Comparison of ENCODE assay signal across 18 mouse cellular contexts in genomic region chr11:85876059-85876788, GRCm38 (mm10). TPM values are rescaled to one million over a fixed set of nuclear protein-coding genes. Genes with fewer than 3 reads are reported as not detected.
A peak's percentile ranks its signal among the peaks of the same experiment; 100 is the strongest.
DNase-seq lines count a peak whose midpoint lies in the region; ATAC-seq and TF ChIP-seq lines count a peak whose summit lies in the region.
"Had no signal": no experiment of that assay in that cellular context is flagged by ENCODE, and none has a peak within 500 bp of the region (broad histone marks: within the 10 kb centered on the region; RNA-seq: fewer than 3 reads in every experiment).

No protein-coding gene starts in this region.

- H3K36me3 ChIP-seq in forebrain, embryonic 10.5 days (replicated peaks), result no peaks in the 10 kb centered on the region
- H3K36me3 ChIP-seq in forebrain, postnatal 0 days (ENCODE audit: insufficient read depth), result no peaks in the 10 kb centered on the region
- no peaks in the 10 kb centered on the region for H3K36me3 ChIP-seq in embryonic facial prominence, embryonic 14.5 days (ENCODE audit: control insufficient read depth, insufficient read depth, low read length)
- no peaks in the 10 kb centered on the region for H3K36me3 ChIP-seq in neural tube, embryonic 13.5 days
- no peaks in the 10 kb centered on the region for H3K36me3 ChIP-seq in kidney, embryonic 15.5 days
- no peaks in the 10 kb centered on the region for H3K36me3 ChIP-seq in hindbrain, postnatal 0 days (ENCODE audit: insufficient read depth, low read length)
- H3K36me3 ChIP-seq: stomach, embryonic 15.5 days had no signal

- ATAC-seq in forebrain, postnatal 0 days, result no peak
- ATAC-seq in embryonic facial prominence, embryonic 14.5 days (ENCODE audit: low read depth), result peak; percentile 57; the same call in 1 of the 2 replicates
- ATAC-seq in neural tube, embryonic 13.5 days (ENCODE audit: low read depth), result no peak
- no peak for ATAC-seq in kidney, embryonic 15.5 days (replicated peaks; ENCODE audit: low FRiP score)
- ATAC-seq in hindbrain, postnatal 0 days, result no peak

- H3K9ac ChIP-seq in forebrain, postnatal 0 days, result no peak overlapping the region
- no peak overlapping the region for H3K9ac ChIP-seq in embryonic facial prominence, embryonic 14.5 days (ENCODE audit: low read depth, low read length)
- no peak overlapping the region for H3K9ac ChIP-seq in neural tube, embryonic 13.5 days
- H3K9ac ChIP-seq in kidney, embryonic 15.5 days, result no peak overlapping the region
- H3K9ac ChIP-seq in hindbrain, postnatal 0 days (replicated peaks; ENCODE audit: low read length), result no peak overlapping the region
- H3K9ac ChIP-seq: stomach, embryonic 15.5 days had no signal

- H3K4me2 ChIP-seq in forebrain, postnatal 0 days (ENCODE audit: low read depth), result no peak overlapping the region
- peak overlapping the region; percentile 32; the same call in 1 of the 2 replicates for H3K4me2 ChIP-seq in embryonic facial prominence, embryonic 14.5 days (ENCODE audit: low read depth, low read length)
- H3K4me2 ChIP-seq in neural tube, embryonic 13.5 days, result peak overlapping the region; percentile 22; the same call in 1 of the 2 replicates
- no peak overlapping the region for H3K4me2 ChIP-seq in kidney, embryonic 15.5 days
- H3K4me2 ChIP-seq in hindbrain, postnatal 0 days (ENCODE audit: low read depth, low read length), result no peak overlapping the region
- H3K4me2 ChIP-seq: heart, embryonic 11.5 days; stomach, embryonic 15.5 days had no signal

- peaks cover 13% of the 10 kb centered on the region for H3K4me1 ChIP-seq in forebrain, embryonic 10.5 days
- no peaks in the 10 kb centered on the region for H3K4me1 ChIP-seq in forebrain, postnatal 0 days (ENCODE audit: insufficient read depth)
- no peaks in the 10 kb centered on the region for H3K4me1 ChIP-seq in embryonic facial prominence, embryonic 14.5 days (ENCODE audit: control insufficient read depth, insufficient read depth, low read length)
- no peaks in the 10 kb centered on the region for H3K4me1 ChIP-seq in neural tube, embryonic 13.5 days (replicated peaks)
- no peaks in the 10 kb centered on the region for H3K4me1 ChIP-seq in kidney, embryonic 15.5 days
- no peaks in the 10 kb centered on the region for H3K4me1 ChIP-seq in hindbrain, postnatal 0 days (ENCODE audit: insufficient read depth, low read length)

- peaks cover 40% of the 10 kb centered on the region for H3K27me3 ChIP-seq in forebrain, embryonic 10.5 days (ENCODE audit: poor library complexity, severe bottlenecking)
- no peaks in the 10 kb centered on the region; the same call in 1 of the 2 replicates for H3K27me3 ChIP-seq in forebrain, postnatal 0 days (ENCODE audit: insufficient read depth, low read length)
- no peaks in the 10 kb centered on the region for H3K27me3 ChIP-seq in embryonic facial prominence, embryonic 14.5 days (replicated peaks; ENCODE audit: control insufficient read depth, insufficient read depth, low read length)
- H3K27me3 ChIP-seq in neural tube, embryonic 13.5 days, result peaks cover 25% of the 10 kb centered on the region
- H3K27me3 ChIP-seq in kidney, embryonic 15.5 days, result peaks cover 39% of the 10 kb centered on the region
- H3K27me3 ChIP-seq in hindbrain, postnatal 0 days (ENCODE audit: insufficient read depth, low read length), result no peaks in the 10 kb centered on the region
- H3K27me3 ChIP-seq: stomach, embryonic 15.5 days had no signal

- H3K27ac ChIP-seq in forebrain, embryonic 10.5 days, result peak overlapping the region; percentile 54; the same call in 1 of the 2 replicates
- H3K27ac ChIP-seq in forebrain, postnatal 0 days (ENCODE audit: low read depth, low read length), result no peak overlapping the region
- no peak overlapping the region for H3K27ac ChIP-seq in embryonic facial prominence, embryonic 14.5 days (replicated peaks; ENCODE audit: low read depth, low read length)
- H3K27ac ChIP-seq in neural tube, embryonic 13.5 days (replicated peaks), result no peak overlapping the region
- H3K27ac ChIP-seq in kidney, embryonic 15.5 days, result no peak overlapping the region
- no peak overlapping the region for H3K27ac ChIP-seq in layer of hippocampus, adult 2 months
- no peak overlapping the region for H3K27ac ChIP-seq in hindbrain, postnatal 0 days
- H3K27ac ChIP-seq: stomach, embryonic 15.5 days had no signal

- no peak overlapping the region for H3K4me3 ChIP-seq in forebrain, embryonic 10.5 days
- H3K4me3 ChIP-seq in forebrain, postnatal 0 days (ENCODE audit: low read depth, low read length), result no peak overlapping the region
- H3K4me3 ChIP-seq in embryonic facial prominence, embryonic 14.5 days (ENCODE audit: low read depth, low read length), result no peak overlapping the region
- H3K4me3 ChIP-seq in neural tube, embryonic 13.5 days, result no peak overlapping the region
- H3K4me3 ChIP-seq in kidney, embryonic 15.5 days (replicated peaks), result no peak overlapping the region
- H3K4me3 ChIP-seq in layer of hippocampus, adult 2 months, result no peak overlapping the region
- no peak overlapping the region for H3K4me3 ChIP-seq in hindbrain, postnatal 0 days (ENCODE audit: low read length)
- H3K4me3 ChIP-seq: stomach, embryonic 15.5 days had no signal

- no peak for DNase-seq in forebrain, embryonic 10.5 days (ENCODE audit: extremely low spot score, low spot score)
- no peak for DNase-seq in forebrain, postnatal 0 days
- peak; percentile 66 for DNase-seq in ES-CJ7 (ENCODE audit: low read depth, low spot score)
- DNase-seq in embryonic facial prominence, embryonic 14.5 days (ENCODE audit: low spot score), result peak; percentile 50
- no peak for DNase-seq in layer of hippocampus, adult 2 months (ENCODE audit: low spot score in 2 of 2)
- no peak for DNase-seq in hindbrain, postnatal 0 days (ENCODE audit: low spot score)
- DNase-seq: adrenal gland, adult 2 months; kidney, postnatal 36 days; lung, adult 18-20 months had no signal

- no peaks in the 10 kb centered on the region for H3K9me3 ChIP-seq in forebrain, embryonic 10.5 days
- H3K9me3 ChIP-seq in forebrain, postnatal 0 days (ENCODE audit: low read length), result no peaks in the 10 kb centered on the region
- no peaks in the 10 kb centered on the region for H3K9me3 ChIP-seq in embryonic facial prominence, embryonic 14.5 days (ENCODE audit: control insufficient read depth, low read length)
- H3K9me3 ChIP-seq in neural tube, embryonic 13.5 days, result no peaks in the 10 kb centered on the region
- no peaks in the 10 kb centered on the region for H3K9me3 ChIP-seq in kidney, embryonic 15.5 days (replicated peaks)
- no peaks in the 10 kb centered on the region for H3K9me3 ChIP-seq in hindbrain, postnatal 0 days (ENCODE audit: low read length)
- H3K9me3 ChIP-seq: stomach, embryonic 15.5 days had no signal

- WGBS in forebrain, embryonic 10.5 days, result 59% methylated on average over 24 of the region's 24 CpGs
- whole genome bisulfite sequencing in forebrain, postnatal 0 days, result 64% methylated on average over 24 of the region's 24 CpGs
- WGBS in embryonic facial prominence, embryonic 14.5 days, result 44% methylated on average over 19 of the region's 24 CpGs
- WGBS in neural tube, embryonic 13.5 days, result 52% methylated on average over 24 of the region's 24 CpGs
- 51% methylated on average over 24 of the region's 24 CpGs for WGBS in kidney, embryonic 15.5 days
- WGBS in hindbrain, postnatal 0 days, result 71% methylated on average over 24 of the region's 24 CpGs

- no peak for TF ChIP-seq CTCF in forebrain, postnatal 0 days (IDR thresholded peaks at IDR 0.05; ENCODE audit: low read depth)
- TF ChIP-seq CTCF in layer of hippocampus, adult 2 months (conservative IDR thresholded peaks at IDR 0.05), result no peak
- no peak for TF ChIP-seq CTCF in hindbrain, postnatal 0 days (IDR thresholded peaks at IDR 0.05; ENCODE audit: low read depth)

RNA-seq across cellular contexts. Expression of gene Tbx4, which starts 10.0 kb away (rescaled TPM):
- polyA plus RNA-seq in forebrain, embryonic 10.5 days (2016; fragmentation: Nextera tagmentation; extraction: Ambion mirVana), result 0.25 and 0.30 TPM in 2 replicates
- 0.15 and 0.33 TPM in 2 replicates for total RNA-seq in forebrain, postnatal 0 days (2014; rRNA removed)
- polyA plus RNA-seq in forebrain, postnatal 0 days (2015; fragmentation: Nextera tagmentation; extraction: Ambion mirVana), result 0.19 TPM in 2 replicates
- polyA plus RNA-seq in embryonic facial prominence, embryonic 14.5 days (2014; fragmentation: Nextera tagmentation; extraction: Ambion mirVana), result 0.85 and 1.4 TPM in 2 replicates
- polyA plus RNA-seq in neural tube, embryonic 13.5 days (2015; fragmentation: Nextera tagmentation; extraction: Ambion mirVana), result 0.25 and 0.59 TPM in 2 replicates
- 0.36 and 0.56 TPM in 2 replicates for polyA plus RNA-seq in kidney, embryonic 15.5 days (2015; fragmentation: Nextera tagmentation; extraction: Ambion mirVana)
- total RNA-seq in layer of hippocampus, adult 2 months (2021), result under 1 TPM; 0.13 to 0.22 TPM
- 0.18 and 0.47 TPM in 2 replicates for total RNA-seq in hindbrain, postnatal 0 days (2014; rRNA removed)
- polyA plus RNA-seq in hindbrain, postnatal 0 days (2015; fragmentation: Nextera tagmentation; extraction: Ambion mirVana), result 0.20 and 0.23 TPM in 2 replicates
- total RNA-seq: common myeloid progenitor, adult 5-6 weeks; megakaryocyte-erythroid progenitor cell, adult 5-6 weeks had no signal

RNA-seq across cellular contexts. Expression of gene Gm11444, which starts 26.1 kb away (rescaled TPM):
- polyA plus RNA-seq in forebrain, embryonic 10.5 days (2016; fragmentation: Nextera tagmentation; extraction: Ambion mirVana), result not detected in 2 replicates
- total RNA-seq in forebrain, postnatal 0 days (2014; rRNA removed), result not detected in 2 replicates
- polyA plus RNA-seq in forebrain, postnatal 0 days (2015; fragmentation: Nextera tagmentation; extraction: Ambion mirVana), result not detected in 2 replicates
- not detected in 2 replicates for polyA plus RNA-seq in embryonic facial prominence, embryonic 14.5 days (2014; fragmentation: Nextera tagmentation; extraction: Ambion mirVana)
- polyA plus RNA-seq in neural tube, embryonic 13.5 days (2015; fragmentation: Nextera tagmentation; extraction: Ambion mirVana), result not detected in 2 replicates
- not detected in 2 replicates for polyA plus RNA-seq in kidney, embryonic 15.5 days (2015; fragmentation: Nextera tagmentation; extraction: Ambion mirVana)
- total RNA-seq in layer of hippocampus, adult 2 months (2021), result not detected
- not detected in 2 replicates for total RNA-seq in hindbrain, postnatal 0 days (2014; rRNA removed)
- polyA plus RNA-seq in hindbrain, postnatal 0 days (2015; fragmentation: Nextera tagmentation; extraction: Ambion mirVana), result not detected in 2 replicates
- total RNA-seq: adrenal gland, adult 2 months; common myeloid progenitor, adult 5-6 weeks; left cerebral cortex, postnatal 10 days; megakaryocyte-erythroid progenitor cell, adult 5-6 weeks; MEL had no signal
- polyA plus RNA-seq: adrenal gland, adult 2 months; frontal cortex, adult 2 months; heart, embryonic 11.5 days; stomach, embryonic 15.5 days had no signal

RNA-seq across cellular contexts. Expression of gene Tbx2, which starts 43.9 kb away (rescaled TPM):
- 2.5 and 3.2 TPM in 2 replicates for polyA plus RNA-seq in forebrain, embryonic 10.5 days (2016; fragmentation: Nextera tagmentation; extraction: Ambion mirVana)
- total RNA-seq in forebrain, postnatal 0 days (2014; rRNA removed), result 1.9 and 5.1 TPM in 2 replicates
- polyA plus RNA-seq in forebrain, postnatal 0 days (2015; fragmentation: Nextera tagmentation; extraction: Ambion mirVana), result 0.42 and 0.44 TPM in 2 replicates
- polyA plus RNA-seq in embryonic facial prominence, embryonic 14.5 days (2014; fragmentation: Nextera tagmentation; extraction: Ambion mirVana), result 6.3 and 6.5 TPM in 2 replicates
- polyA plus RNA-seq in neural tube, embryonic 13.5 days (2015; fragmentation: Nextera tagmentation; extraction: Ambion mirVana), result 1.6 and 1.7 TPM in 2 replicates
- 11.2 and 11.4 TPM in 2 replicates for polyA plus RNA-seq in kidney, embryonic 15.5 days (2015; fragmentation: Nextera tagmentation; extraction: Ambion mirVana)
- 1 to 10 TPM; 1.5 to 1.6 TPM for total RNA-seq in layer of hippocampus, adult 2 months (2021)
- total RNA-seq in hindbrain, postnatal 0 days (2014; rRNA removed), result 3.6 and 7.9 TPM in 2 replicates
- 0.70 and 0.86 TPM in 2 replicates for polyA plus RNA-seq in hindbrain, postnatal 0 days (2015; fragmentation: Nextera tagmentation; extraction: Ambion mirVana)
- total RNA-seq: MEL had no signal

Comparison
In these comparisons a context has a peak if more than half of its experiments do, and no peak if none do; other contexts are left out.
1. DNase-seq: peak in ES-CJ7 (single experiment) and embryonic facial prominence, embryonic 14.5 days (single experiment); none in forebrain, embryonic 10.5 days (single experiment), forebrain, postnatal 0 days (single experiment), layer of hippocampus, adult 2 months (0 of 2) and hindbrain, postnatal 0 days (single experiment).
2. H3K4me2 ChIP-seq: peak in embryonic facial prominence, embryonic 14.5 days (single experiment) and neural tube, embryonic 13.5 days (single experiment); none in forebrain, postnatal 0 days (single experiment), kidney, embryonic 15.5 days (single experiment) and hindbrain, postnatal 0 days (single experiment).